Mouse (Mus musculus): ENCODE results near the gene Cd300e.

Cd300e gene

DNA sequence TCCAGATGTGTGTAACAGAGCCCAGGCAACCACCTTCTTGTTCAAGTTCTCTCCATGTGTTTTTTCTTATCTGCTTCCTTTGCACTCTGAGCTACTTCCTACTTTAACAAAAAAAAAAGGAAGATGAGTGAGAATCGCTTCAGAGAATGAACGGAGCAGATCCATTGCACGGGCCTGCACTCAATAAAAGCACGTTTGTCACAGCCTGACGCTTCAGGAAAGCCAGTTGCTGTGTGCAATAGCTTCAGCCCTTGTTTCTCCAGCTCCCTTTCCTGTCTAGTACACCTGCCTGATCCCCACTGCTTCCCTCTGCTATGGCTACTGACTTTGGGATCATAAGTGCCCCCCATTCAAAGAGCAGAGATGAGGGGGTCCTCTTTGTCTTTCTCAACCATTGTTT is at the start of gene Cd300e:
Cd300e (minus strand) TSS at position 101 of the 400 bp plus-strand sequence.
- no peak for DNase-seq

DNA sequence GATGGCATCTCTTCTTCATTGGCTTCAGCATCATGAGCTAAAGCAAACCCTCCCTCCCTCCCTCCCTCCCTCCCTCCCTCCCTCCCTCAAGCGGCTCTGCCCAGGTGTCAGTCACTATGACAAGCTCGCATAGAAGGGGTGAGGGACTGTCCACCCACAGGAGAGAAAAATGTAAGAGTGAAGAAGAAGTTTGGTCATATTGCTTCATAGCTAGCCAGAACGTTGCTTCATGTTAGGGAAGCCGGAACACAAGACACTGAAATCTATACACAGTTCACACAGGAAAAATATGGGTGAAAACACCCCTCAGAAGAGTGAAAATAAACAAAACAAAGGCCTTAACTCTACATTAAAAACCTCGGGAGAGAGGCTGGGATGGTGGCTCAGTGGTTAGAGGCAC is 48.3 kb upstream of the Cd300e start:
- no peak for DNase-seq

DNA sequence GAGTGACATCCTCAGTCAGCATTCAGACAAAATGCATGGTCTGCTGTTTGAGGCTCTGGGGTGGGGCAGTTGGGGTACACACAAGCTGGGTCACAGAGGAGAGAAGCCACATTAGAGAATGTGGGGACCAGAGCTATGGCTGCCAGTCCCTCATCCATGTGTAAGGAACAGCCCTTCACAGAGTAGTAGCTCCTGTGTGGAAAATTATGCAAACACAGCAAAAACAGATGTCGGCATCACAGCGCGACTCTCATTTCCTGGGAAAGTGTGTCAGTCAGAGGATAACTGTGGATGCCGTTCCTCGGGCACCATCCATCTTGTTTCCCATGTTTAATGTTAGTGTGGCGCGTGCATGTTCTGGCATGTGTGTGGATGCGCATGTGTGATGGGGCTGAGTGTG is 46.2 kb upstream of the Cd300e start:
- DNase-seq = no peak

DNA sequence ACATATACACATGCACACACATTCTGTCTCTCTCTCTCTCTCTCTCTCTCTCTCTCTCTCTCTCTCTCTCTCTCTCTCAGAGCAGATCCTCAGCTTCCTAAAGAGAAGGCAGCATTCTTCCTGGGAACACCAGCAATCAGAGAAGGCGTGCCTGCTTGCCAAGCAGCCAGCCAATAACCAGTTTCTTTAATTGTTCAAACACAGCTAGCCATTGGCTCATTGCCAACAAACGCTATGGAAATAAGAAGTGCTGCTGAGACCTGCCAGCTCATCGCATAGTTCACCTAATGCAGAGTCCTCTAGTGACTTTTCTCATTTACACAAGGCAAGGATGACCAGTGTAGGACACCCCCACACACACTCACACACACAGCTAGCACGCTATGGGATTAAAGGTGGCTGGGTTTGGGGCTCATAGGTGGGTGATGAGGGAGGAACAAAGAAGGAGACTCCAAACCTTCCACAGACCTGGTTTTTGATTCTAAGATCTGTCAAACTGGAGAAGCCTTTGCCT is 45.5 kb upstream of the Cd300e start:
- DNase-seq = no peak

DNA sequence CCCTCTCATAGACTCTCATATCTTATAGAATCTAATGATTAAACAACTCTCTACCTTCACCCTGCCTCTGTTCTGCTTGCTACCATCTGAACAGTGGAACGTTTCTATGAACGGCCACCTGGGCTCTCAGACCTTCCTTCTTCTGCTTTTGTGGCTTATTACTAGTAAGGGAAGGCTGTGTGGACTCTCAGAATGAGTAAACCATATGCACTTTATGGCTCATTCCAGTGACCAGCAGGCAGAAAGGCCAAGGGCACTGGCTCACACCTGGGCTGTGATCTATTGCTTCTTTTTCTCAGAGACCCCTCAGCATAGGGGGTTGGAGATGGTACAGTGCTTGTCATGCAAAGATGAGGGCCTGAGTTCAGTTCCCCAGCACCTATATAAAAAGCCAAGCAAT is 44.7 kb upstream of the Cd300e start:
- no peak for DNase-seq

DNA sequence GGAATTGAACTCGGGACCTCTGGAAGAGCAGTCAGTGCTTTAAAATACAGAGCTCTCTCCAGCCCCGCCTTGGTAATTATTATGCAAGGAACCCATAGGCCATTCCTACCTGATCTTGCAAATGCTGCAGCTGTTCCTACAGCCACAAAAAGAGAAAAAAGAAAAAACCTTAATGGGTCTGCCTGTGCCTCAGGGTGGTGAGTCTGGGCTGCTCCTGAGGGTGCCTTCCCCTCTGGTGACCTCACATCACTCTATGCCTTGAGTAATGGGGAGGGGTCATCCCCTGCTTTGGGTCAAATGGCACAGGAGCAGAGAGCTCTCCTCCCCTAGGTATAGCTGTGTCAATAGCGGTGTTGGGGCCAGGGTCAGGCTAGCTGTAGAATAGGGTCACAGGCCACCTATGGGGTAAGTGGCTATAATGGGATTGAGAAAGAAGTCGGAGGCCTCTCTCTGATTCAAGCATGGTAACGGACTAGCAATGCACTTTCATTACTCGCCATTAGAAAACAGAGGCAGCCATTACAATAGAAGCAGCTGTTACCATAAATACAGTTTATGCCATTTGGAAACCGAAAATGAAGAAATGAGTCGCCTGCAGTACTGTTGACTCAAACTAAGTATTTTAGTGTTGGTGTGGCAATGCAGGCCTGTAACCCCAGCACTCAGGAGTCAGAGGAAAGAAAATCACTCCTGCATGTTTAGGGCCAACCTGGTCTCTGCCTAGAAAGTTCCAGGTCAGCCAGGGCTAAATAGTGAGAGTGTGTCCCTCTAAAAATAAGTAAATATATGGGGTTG is 43.0 kb upstream of the Cd300e start:
- DNase-seq = no peak

DNA sequence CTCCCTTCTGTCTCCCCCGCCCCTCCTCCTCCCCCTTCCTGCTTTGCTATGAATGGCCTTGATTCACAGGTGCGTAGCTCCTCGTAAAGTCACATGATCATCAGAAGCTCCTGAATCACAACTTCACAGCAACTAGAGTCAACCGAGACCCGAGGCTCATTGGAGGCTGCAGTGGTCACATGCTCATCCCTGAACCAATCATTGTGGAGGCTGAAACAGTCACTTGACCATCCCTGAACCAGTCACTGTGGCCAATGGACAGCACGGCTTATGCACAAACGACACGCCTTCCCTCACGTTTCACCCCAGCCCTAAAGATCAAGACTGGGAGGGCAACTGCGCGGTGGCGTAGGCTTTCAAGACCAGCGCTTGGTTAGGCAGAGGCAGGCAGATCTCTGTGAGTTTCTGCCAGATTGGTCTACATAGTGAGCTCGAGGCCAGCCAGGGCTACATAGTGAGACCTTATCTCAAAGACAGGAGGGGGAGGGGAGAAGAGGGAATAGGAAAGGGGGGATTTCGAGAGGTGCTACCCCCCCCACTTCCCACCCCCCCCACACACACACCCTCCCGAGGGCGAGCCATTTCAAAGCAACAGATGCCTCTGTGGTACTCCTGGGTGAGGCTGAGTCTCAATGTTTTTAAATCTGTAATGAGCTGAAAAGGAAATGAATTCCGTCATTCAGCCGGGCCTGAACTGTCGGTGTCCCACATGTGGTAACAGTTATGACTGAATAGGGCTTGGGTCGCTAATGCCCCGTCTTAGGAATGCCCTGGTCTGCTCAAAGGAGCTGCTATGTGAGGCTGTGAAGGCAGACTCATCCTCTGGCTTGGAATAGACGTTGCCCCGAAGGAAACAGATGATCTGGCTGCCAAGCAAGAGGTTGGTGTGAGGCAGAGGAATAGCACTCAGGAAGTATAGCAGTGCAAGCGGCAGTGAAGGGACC is 41.8 kb upstream of the Cd300e start:
- no peak for DNase-seq

DNA sequence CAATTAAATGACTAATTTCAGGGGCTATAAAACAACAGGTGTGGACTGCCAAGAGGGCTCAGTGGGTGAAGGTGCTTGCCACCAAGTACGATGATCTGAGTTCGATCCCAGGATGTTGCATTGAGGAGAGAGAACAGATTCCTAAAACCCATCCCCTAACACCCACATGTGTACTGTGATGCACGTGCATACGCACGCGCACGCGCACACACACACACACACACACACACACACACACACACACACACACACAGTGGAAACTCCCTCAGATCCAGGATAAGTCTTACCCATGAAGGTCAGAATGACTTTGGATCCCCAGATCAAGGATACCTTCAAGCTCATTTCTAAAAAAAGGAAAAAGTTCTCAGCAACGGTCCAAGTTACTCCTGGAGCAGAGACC is 40.1 kb upstream of the Cd300e start:
- DNase-seq = no peak

DNA sequence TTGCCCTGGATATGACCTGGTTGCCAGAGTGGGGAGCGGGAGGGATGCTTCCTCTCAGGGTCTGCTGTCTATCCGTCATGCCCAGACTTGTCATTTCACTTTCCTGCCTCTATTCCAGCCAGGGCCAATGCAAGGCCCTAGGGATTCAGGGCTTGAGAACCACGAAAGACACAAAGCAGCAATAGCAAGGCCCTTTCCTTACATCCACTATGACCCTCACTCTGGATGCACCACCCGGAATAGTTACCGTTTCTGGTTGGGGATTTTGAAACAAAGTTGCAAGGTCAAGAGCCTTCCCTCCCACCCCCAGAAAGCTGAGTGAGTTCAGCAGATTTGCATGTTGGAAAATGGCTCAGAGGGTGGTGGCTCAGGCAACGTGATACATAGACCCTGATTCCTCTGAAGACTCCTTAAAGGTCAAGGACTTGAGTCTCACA is 39.7 kb upstream of the Cd300e start:
- no peak for DNase-seq

DNA sequence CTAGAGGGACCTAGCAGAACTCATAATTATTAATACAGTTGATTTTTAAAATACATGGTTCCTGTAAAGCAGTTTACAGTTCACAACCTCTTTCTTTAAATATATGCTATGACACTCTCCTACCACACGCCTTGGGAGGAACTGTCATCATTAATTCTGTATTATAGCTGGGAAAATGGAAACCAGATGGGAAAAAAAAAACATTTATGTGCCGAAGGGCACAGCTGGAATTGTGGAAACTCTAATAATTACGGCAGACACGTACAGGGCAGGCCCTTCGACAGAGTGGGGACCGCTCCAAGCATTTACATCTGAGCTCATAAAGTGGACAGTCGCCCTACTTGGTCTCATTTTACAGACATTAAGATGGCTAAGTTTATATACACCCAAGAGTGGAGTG is 38.8 kb upstream of the Cd300e start:
- DNase-seq = no peak

DNA sequence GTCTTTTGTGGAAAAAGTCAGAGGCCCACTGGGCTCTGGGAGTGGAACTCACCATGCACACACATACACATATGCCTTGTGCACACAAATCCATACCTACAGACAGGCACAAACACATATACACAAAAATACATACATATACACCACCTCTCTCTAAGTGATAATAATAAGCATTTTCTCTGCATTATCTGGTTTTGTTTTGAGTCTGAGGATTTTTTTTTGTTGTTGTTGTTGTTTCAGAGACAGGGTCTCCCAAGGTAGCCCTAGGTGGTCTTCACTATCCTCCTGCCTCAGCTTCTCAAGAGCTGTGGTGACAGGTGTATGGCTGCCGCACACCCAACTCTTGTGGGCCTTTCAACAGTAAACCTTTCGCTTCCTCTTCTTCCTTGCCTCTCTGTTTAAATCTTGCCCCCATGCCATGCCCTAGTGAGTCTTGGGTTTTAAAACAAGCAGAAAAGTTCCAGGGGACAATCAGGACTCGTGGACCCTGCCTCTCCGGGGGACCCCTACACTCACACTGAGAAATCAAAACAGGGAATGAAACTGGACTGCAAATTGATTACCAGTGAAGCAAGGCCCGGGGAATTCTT is 38.1 kb upstream of the Cd300e start:
- DNase-seq = no peak

DNA sequence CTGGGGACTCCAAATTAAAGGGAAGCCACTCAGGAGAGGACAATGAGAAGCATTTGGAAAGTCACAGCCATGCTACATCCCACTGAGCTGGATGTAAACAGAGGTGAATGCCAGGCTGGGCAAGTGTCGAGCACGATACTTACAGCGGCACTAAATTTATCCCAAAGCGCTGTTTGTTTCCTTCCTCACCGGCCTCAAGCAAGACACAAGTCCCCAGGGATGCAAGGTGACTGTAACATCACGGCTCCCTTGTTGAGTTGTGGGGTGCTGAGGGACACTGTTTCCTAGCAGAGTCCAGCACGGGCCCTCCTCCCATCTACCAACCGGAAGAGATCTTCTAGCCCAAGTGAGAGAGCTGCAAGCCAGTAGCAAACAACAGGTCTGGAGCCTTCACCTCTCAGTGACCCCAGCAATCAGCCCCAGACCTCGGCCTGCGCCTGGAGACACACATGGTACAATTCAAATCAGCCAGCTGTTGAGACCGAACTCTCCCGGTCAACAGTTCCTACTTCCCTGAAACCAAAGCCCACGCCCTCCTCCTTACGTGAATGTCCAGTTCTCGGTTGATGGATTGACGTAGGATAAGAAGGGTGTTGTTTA is 37.4 kb upstream of the Cd300e start:
- DNase-seq = no peak

DNA sequence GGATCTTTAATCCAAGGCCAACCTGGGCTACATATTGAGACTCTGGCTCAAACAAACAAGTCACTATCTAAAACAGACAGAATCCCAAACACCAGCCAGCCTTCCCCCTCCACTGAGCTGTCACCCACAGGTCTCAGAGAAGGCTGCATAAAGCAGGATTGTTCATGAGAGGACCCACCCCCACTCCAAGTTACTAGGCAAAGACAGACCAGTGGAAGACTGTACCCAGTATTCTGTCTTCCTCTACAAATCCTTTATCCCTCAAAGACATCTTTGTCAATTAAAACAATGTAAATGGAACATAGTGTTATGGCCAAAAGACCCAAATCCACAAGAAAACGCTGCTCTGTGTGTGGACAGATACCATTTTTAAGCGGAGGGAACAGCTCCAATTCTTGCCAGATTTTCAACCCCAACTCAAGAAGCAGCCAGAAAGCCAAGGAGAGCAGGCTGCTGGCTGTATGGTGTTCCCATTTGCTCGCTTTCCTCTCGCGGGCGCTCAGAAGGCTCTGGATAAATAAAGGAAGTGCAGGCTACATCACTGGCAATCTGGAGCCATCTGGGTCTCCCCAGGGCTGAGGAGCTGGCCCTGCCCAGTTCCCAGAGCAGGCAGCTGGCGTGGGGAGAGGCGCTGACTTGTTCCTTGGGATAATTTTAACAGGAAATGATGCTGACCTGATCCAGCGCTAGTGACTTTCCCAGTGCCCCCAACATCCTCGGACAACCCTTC is 36.4 kb upstream of the Cd300e start:
- peak in 1 of 2 experiments; percentile 26 for DNase-seq

DNA sequence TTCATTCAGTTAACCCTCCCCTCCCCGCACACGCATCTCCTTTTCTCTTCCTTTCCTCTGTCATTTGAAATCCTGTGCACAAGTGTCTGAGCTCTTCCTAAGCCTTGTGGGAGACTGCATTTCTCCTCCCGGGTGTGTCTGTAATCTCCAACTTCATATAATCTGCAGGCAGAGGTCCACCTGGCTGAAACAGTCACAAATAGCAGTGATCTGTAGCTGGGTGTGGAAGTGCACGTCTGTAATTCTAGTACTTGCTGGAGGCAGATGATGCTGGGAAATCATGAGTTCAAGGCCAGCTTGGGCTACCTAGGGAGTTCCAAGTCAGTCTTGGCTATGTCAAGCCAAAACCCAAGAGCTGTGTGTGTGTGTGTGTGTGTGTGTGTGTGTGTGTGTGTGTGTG is 30.2 kb upstream of the Cd300e start:
- no peak for DNase-seq

DNA sequence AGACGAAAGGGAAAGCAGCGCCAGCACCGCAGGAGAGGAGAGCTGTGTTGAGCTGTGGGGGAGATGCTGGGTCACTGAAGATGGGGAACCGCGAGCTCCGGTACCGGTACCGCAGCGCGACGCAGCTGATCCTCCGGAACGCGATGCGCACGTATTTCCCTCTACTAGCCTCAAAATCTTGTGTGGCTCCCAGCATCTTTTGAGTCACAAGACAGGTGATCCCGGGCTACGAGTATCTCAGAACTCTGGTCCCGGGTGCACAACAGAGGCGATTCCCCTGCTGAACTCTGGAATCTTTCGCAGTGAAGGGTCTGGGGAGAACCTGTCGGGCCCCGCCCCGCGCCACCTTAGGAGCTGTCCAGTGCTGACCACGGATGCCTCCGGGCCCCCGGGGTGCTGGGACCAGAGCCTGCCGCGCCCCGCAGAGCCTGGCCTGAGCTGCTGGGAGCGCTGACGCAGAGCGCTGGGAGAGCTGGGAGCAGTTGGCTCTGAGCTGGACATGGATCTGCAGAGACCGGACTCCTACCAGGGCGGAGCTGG is 29.5 kb upstream of the Cd300e start, which contains the start of gene Rab37:
Rab37 (plus strand) TSS at position 70 of the 540 bp plus-strand sequence.
- DNase-seq = peak; percentile 71 to 76

DNA sequence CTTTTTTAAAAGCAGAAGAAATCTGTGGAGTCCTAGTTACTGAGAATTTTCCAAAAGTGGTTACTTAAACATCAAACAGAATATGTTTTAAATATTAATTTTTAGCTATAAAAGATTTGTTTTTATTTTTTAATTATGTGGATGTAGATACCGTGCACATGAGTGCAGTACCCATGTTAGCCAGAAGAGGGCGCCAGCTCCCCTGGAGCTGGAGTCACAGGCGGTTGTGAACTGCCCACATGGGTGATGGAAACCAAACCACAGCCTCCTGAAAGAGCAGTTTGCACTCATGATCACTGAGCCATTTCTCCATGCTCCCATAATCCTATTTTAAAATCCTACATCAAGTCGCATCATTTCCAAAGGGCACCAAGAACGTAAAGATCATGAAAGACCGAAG is 27.9 kb upstream of the Cd300e start:
- DNase-seq = no peak

DNA sequence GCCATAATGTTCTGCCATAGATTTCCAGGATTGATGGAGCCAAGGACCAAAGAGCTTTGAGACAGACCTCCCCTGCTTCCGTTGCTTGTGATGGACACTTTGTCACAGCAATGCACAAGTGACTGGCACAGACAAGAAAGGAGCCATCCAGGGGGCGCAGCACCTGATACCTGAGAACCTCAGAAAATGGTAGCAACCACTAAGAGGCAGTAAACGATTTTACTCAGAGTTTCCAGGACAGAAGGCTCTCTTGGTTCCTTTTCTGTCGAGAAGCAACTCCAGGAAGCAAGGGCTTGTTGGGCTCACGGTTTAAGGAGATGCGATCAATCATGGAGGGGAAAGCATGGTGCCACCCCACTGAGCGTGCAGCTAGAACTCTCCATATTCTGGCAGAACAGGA is 24.2 kb upstream of the Cd300e start:
- no peak for DNase-seq

DNA sequence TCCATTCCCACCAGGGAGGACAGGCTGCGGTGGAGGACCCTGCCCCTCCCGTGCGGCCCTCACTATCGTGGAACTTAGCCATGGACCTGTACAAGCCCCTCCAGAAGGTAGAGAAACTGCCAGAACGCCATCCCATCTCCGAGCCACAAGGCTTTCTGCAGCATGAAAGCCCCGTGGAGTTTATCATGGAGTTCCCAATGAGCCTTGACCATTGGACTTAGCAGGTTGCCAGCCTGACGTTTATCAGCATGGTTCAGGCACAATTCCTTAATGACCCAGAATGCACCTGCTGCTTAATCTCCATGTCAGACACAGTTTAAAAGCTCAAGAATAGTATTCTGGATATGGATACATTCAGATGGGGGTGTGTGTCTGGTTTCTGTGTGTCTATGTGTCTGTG is 23.1 kb upstream of the Cd300e start:
- DNase-seq = no peak

DNA sequence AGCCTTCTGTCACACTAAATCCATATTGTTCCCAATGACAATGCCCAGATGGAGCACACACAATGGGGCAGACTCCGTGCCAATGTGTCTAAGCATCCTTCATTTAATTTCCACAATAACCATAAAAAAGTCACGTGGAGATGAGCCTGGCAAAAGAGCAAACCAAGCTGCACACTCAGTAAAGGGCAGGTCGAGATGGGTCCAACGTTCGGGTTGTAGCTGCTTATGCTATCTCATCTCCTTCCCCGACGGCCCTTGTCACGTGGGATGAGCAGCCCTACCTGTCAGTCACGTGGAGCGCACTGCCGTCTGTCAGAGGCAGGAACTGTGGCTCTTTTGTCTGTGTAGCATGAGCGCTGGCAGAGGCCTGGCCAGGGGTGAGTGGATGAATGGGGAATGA is 22.6 kb upstream of the Cd300e start:
- no peak for DNase-seq

DNA sequence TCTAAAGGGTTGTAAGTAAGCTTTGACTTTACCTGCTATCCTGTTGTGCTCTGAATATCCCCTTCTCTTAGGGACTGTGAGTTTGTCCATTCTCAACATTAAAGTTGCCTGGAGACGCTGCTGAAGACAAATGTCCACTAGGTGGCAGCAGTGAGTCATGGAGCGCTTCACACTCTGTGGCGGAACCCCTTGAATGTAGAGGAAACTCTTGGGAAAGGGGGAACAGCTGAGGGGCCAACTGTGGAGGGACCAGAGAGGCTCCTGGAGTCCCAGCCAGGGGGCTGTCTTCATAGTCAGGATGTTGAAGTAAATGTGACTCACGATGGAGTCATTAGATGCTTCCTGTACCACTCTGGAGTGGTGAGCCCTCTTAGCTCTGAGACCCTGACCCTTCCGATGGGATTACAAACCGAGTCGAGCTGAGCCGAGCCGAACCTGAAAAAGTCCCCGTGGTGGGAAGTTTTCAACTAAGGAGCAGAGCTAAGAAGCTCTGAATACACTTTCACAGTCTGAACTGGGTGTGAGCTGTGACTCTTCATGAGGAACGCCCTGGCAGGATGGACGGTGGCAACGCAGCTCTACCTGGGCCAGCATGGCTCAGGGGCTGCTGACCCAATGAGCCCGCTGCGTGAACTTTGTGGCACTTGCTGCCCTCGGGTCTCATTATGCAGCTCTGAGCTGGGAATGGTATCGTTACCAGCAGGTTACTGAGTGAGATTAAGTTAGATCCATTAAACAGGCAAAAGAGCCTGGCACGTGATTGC is 21.6 kb upstream of the Cd300e start:
- DNase-seq = peak; percentile 83

DNA sequence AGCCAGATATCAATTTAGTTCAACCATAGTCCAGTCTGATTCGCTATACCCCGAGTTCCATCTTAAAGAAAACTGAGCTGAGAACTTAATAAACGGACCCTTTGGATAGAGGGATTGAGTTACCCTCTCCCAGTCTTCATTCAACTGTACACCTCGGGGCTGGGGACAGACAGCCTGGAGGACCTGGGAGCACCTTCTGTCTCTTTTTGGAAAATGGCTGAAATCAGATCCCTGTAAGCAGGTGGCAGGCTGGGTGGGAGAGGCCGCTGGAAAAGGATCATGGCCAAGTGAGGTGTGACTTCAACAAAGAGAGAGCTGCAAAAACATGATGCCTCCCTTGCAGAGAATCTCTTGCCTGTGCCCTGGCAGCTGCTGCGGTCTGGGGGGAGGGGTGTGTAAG is 20.2 kb upstream of the Cd300e start:
- no peak for DNase-seq
